Mouse (Mus musculus): ENCODE results near the gene Sash3. TPM values are rescaled to one million over a fixed set of nuclear protein-coding genes. Genes with fewer than 3 reads are reported as not detected.

Gene Sash3
- polyA plus RNA-seq (2012; rRNA removed) (3.8 and 4.0 TPM in 2 replicates), polyA plus RNA-seq (2014; fragmentation: Nextera tagmentation; extraction: Ambion mirVana) (6.9 TPM in 2 replicates)

- H3K4me2 ChIP-seq (ENCODE audit: low read depth): peak within 1 kb of the TSS; percentile 26
- no peaks in the 10 kb centered on the region for H3K27me3 ChIP-seq (ENCODE audit: control insufficient read depth, insufficient read depth, low read length)
- peaks cover 0 to 15% of the 10 kb centered on the region in 2 experiments; a peak in 2 of 4 replicates for H3K4me1 ChIP-seq (replicated peaks; ENCODE audit: control insufficient read depth in 2 of 2, insufficient read depth in 2 of 2, low read length in 1 of 2)
- no peak for DNase-seq (ENCODE audit: low read depth in 3 of 3, low spot score in 3 of 3)
- H3K27ac ChIP-seq: no peak within 1 kb of the TSS
- peak within 1 kb of the TSS; percentile 21 to 45 for H3K4me3 ChIP-seq (ENCODE audit: insufficient read depth in 1 of 2, low read depth in 2 of 2, low read length in 2 of 2)
- WGBS (ENCODE audit: insufficient replicate concordance): 27% methylated on average over 4 of the region's 4 CpGs
- H3K9ac ChIP-seq (replicated peaks): no peak within 1 kb of the TSS
- TF ChIP-seq EP300 (IDR thresholded peaks at IDR 0.05; ENCODE audit: low read depth) (no peak), CTCF (IDR thresholded peaks at IDR 0.05; ENCODE audit: low read depth) (no peak)
- ATAC-seq (ENCODE audit: insufficient read depth): peak; percentile 27; the same call in 1 of the 2 replicates
- H3K36me3 ChIP-seq (replicated peaks; ENCODE audit: control insufficient read depth, insufficient read depth, low read depth): no peaks in the 10 kb centered on the region
- H3K9me3 ChIP-seq (ENCODE audit: control insufficient read depth, low read length): no peaks in the 10 kb centered on the region
These were observed at the start of gene Sash3 for GRCm38 (mm10) chrX:48146262-48146661. Gene Sash3, plus strand, starts transcription at chrX:48146436.

GRCm38 (mm10) chrX:48096580-48096979 is 49.7 kb upstream of the Sash3 start:
- TF ChIP-seq CTCF (IDR thresholded peaks at IDR 0.05; ENCODE audit: low read depth): no peak
- no peak for TF ChIP-seq EP300 (IDR thresholded peaks at IDR 0.05; ENCODE audit: low read depth)
- no peaks in the 10 kb centered on the region for H3K9me3 ChIP-seq (ENCODE audit: control insufficient read depth, low read length)
- no peak for ATAC-seq (ENCODE audit: insufficient read depth)
- H3K27ac ChIP-seq: no peak overlapping the region
- no peak for DNase-seq (ENCODE audit: low read depth in 3 of 3, low spot score in 3 of 3)
- no peaks in the 10 kb centered on the region for H3K4me1 ChIP-seq (replicated peaks; ENCODE audit: control insufficient read depth in 2 of 2, insufficient read depth in 2 of 2, low read length in 1 of 2)
- 55% methylated on average over 8 of the region's 8 CpGs for WGBS (ENCODE audit: insufficient replicate concordance)
- H3K9ac ChIP-seq (replicated peaks): no peak overlapping the region
- no peak overlapping the region for H3K4me2 ChIP-seq (ENCODE audit: low read depth)
- H3K4me3 ChIP-seq (ENCODE audit: insufficient read depth in 1 of 2, low read depth in 2 of 2, low read length in 2 of 2): no peak overlapping the region
- H3K36me3 ChIP-seq (replicated peaks; ENCODE audit: control insufficient read depth, insufficient read depth, low read depth): no peaks in the 10 kb centered on the region
- H3K27me3 ChIP-seq (ENCODE audit: control insufficient read depth, insufficient read depth, low read length): no peaks in the 10 kb centered on the region

GRCm38 (mm10) chrX:48098470-48099129 is 47.6 kb upstream of the Sash3 start:
- Histone ChIP-seq H3K4me1 (replicated peaks; ENCODE audit: control insufficient read depth in 2 of 2, insufficient read depth in 2 of 2, low read length in 1 of 2) (no peaks in the 10 kb centered on the region), H3K4me3 (ENCODE audit: insufficient read depth in 1 of 2, low read depth in 2 of 2, low read length in 2 of 2) (no peak overlapping the region), H3K27ac (no peak overlapping the region), H3K9me3 (ENCODE audit: control insufficient read depth, low read length) (no peaks in the 10 kb centered on the region), H3K36me3 (replicated peaks; ENCODE audit: control insufficient read depth, insufficient read depth, low read depth) (no peaks in the 10 kb centered on the region), H3K4me2 (ENCODE audit: low read depth) (no peak overlapping the region), H3K9ac (replicated peaks) (no peak overlapping the region), H3K27me3 (ENCODE audit: control insufficient read depth, insufficient read depth, low read length) (no peaks in the 10 kb centered on the region)
- DNase-seq (ENCODE audit: low read depth in 3 of 3, low spot score in 3 of 3): no peak
- 55% methylated on average over 9 of the region's 9 CpGs for WGBS (ENCODE audit: insufficient replicate concordance)
- ATAC-seq (ENCODE audit: insufficient read depth): no peak
- TF ChIP-seq EP300 (IDR thresholded peaks at IDR 0.05; ENCODE audit: low read depth) (no peak), CTCF (IDR thresholded peaks at IDR 0.05; ENCODE audit: low read depth) (no peak)

- no peaks in the 10 kb centered on the region for H3K36me3 ChIP-seq (replicated peaks; ENCODE audit: control insufficient read depth, insufficient read depth, low read depth)
- no peaks in the 10 kb centered on the region for H3K27me3 ChIP-seq (ENCODE audit: control insufficient read depth, insufficient read depth, low read length)
- H3K9me3 ChIP-seq (ENCODE audit: control insufficient read depth, low read length): no peaks in the 10 kb centered on the region
- 27% methylated on average over 1 of the region's 1 CpGs for WGBS (ENCODE audit: insufficient replicate concordance)
- no peak overlapping the region for H3K4me2 ChIP-seq (ENCODE audit: low read depth)
- ATAC-seq (ENCODE audit: insufficient read depth) (no peak), DNase-seq (ENCODE audit: low read depth in 3 of 3, low spot score in 3 of 3) (no peak)
- no peak overlapping the region for H3K9ac ChIP-seq (replicated peaks)
- H3K4me1 ChIP-seq (replicated peaks; ENCODE audit: control insufficient read depth in 2 of 2, insufficient read depth in 2 of 2, low read length in 1 of 2): no peaks in the 10 kb centered on the region
- TF ChIP-seq CTCF (IDR thresholded peaks at IDR 0.05; ENCODE audit: low read depth) (peak; percentile 31), EP300 (IDR thresholded peaks at IDR 0.05; ENCODE audit: low read depth) (no peak)
- H3K27ac ChIP-seq: no peak overlapping the region
- no peak overlapping the region for H3K4me3 ChIP-seq (ENCODE audit: insufficient read depth in 1 of 2, low read depth in 2 of 2, low read length in 2 of 2)
These were observed 46.4 kb upstream of the Sash3 start for GRCm38 (mm10) chrX:48099871-48100270.

- ATAC-seq (ENCODE audit: insufficient read depth) (no peak), DNase-seq (ENCODE audit: low read depth in 3 of 3, low spot score in 3 of 3) (no peak)
- H3K36me3 ChIP-seq (replicated peaks; ENCODE audit: control insufficient read depth, insufficient read depth, low read depth): no peaks in the 10 kb centered on the region
- H3K27me3 ChIP-seq (ENCODE audit: control insufficient read depth, insufficient read depth, low read length): no peaks in the 10 kb centered on the region
- TF ChIP-seq EP300 (IDR thresholded peaks at IDR 0.05; ENCODE audit: low read depth): no peak
- TF ChIP-seq CTCF (IDR thresholded peaks at IDR 0.05; ENCODE audit: low read depth): no peak
- H3K4me3 ChIP-seq (ENCODE audit: insufficient read depth in 1 of 2, low read depth in 2 of 2, low read length in 2 of 2): no peak overlapping the region
- H3K27ac ChIP-seq: no peak overlapping the region
- H3K4me2 ChIP-seq (ENCODE audit: low read depth): no peak overlapping the region
- WGBS (ENCODE audit: insufficient replicate concordance): 64% methylated on average over 3 of the region's 3 CpGs
- no peaks in the 10 kb centered on the region for H3K4me1 ChIP-seq (replicated peaks; ENCODE audit: control insufficient read depth in 2 of 2, insufficient read depth in 2 of 2, low read length in 1 of 2)
- H3K9ac ChIP-seq (replicated peaks): no peak overlapping the region
- no peaks in the 10 kb centered on the region for H3K9me3 ChIP-seq (ENCODE audit: control insufficient read depth, low read length)
These were observed 43.0 kb upstream of the Sash3 start for GRCm38 (mm10) chrX:48103256-48103655.

All from liver, embryonic 14.5 days (tissue).